Mouse (Mus musculus): ENCODE data around the gene Dbh. TPM values are rescaled to one million over a fixed set of nuclear protein-coding genes. Genes with fewer than 3 reads are reported as not detected.

The Dbh gene
- polyA plus RNA-seq, 1 experiment = not detected

DNA sequence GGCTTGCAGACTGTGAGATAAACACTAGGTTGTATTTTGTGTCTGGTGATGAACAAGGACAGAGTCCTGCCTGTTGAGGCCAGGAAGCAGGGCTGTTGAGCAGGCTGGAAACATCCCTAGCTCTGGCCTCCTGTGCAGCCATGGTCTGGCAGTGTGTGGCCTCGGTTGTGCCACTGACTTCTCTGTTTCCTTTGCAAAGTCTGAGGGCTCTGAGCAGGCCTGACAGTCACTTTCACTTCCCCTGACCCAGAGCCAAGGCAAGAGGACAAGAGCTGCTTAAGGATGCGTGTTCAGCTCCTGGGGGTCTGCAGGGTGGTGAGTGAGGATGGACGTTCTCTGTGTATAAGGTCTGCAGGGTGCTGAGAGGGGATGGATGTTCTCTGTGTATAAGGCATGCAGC lies 36.0 kb upstream of the Dbh start:
- Histone ChIP-seq H3K27ac (ENCODE audit: insufficient read depth, low read depth, low read length) (no peak overlapping the region), H3K4me1 (ENCODE audit: control insufficient read depth, insufficient read depth, low read length) (peaks cover 52% of the 10 kb centered on the region), H3K4me3 (ENCODE audit: insufficient read depth, low read depth, low read length) (no peak overlapping the region)
- no peak for TF ChIP-seq POLR2A (IDR thresholded peaks at IDR 0.05; ENCODE audit: insufficient read depth, low read depth, low read length)
- TF ChIP-seq CTCF (IDR thresholded peaks at IDR 0.05; ENCODE audit: insufficient read depth, low read depth, low read length) = no peak
- 71% methylated on average over 3 of the region's 3 CpGs for WGBS

DNA sequence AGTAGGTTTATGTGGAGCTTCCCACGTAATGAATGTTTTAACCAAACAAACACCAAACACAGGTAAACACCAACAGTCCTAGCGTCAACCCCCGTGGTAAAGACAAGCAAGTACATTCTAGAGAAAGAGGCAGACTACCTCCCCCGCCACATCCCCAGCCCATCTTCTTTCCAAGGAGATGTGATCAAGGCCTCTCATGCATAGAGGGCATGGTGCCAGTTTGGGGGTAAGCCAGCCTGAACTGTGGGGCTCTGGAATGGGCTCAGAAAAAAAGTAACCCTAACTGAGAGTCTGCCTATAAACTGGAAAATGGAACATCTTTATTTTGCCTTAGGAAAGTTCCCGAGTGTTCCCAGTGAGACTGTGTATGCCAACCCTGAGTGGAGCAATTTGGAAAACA lies 29.1 kb upstream of the Dbh start:
- H3K27ac ChIP-seq (ENCODE audit: insufficient read depth, low read depth, low read length) = no peak overlapping the region
- no peak overlapping the region for H3K4me3 ChIP-seq (ENCODE audit: insufficient read depth, low read depth, low read length)
- peaks cover 52% of the 10 kb centered on the region for H3K4me1 ChIP-seq (ENCODE audit: control insufficient read depth, insufficient read depth, low read length)
- WGBS = 37% methylated on average over 5 of the region's 5 CpGs
- TF ChIP-seq CTCF (IDR thresholded peaks at IDR 0.05; ENCODE audit: insufficient read depth, low read depth, low read length) (no peak), POLR2A (IDR thresholded peaks at IDR 0.05; ENCODE audit: insufficient read depth, low read depth, low read length) (no peak)

GRCm38 (mm10) chr2:27136336-27136735 lies 28.7 kb upstream of the Dbh start:
- TF ChIP-seq CTCF (IDR thresholded peaks at IDR 0.05; ENCODE audit: insufficient read depth, low read depth, low read length) (no peak), POLR2A (IDR thresholded peaks at IDR 0.05; ENCODE audit: insufficient read depth, low read depth, low read length) (no peak)
- WGBS = 49% methylated on average over 3 of the region's 3 CpGs

GRCm38 (mm10) chr2:27136789-27137188 lies 28.2 kb upstream of the Dbh start:
- WGBS = 68% methylated on average over 1 of the region's 1 CpGs

More at GRCm38 (mm10) chr2:27136336-27136735, 28.7 kb upstream of the Dbh start:
- H3K4me3 ChIP-seq (ENCODE audit: insufficient read depth, low read depth, low read length) = no peak overlapping the region
- peaks cover 51% of the 10 kb centered on the region for H3K4me1 ChIP-seq (ENCODE audit: control insufficient read depth, insufficient read depth, low read length)
- no peak overlapping the region for H3K27ac ChIP-seq (ENCODE audit: insufficient read depth, low read depth, low read length)

GRCm38 (mm10) chr2:27138356-27138755 lies 26.7 kb upstream of the Dbh start:
- H3K27ac ChIP-seq (ENCODE audit: insufficient read depth, low read depth, low read length) = no peak overlapping the region
- WGBS = 63% methylated on average over 4 of the region's 4 CpGs
- peak overlapping the region; percentile 53; the same call in 1 of the 2 replicates for H3K4me3 ChIP-seq (ENCODE audit: insufficient read depth, low read depth, low read length)
- peaks cover 43% of the 10 kb centered on the region for H3K4me1 ChIP-seq (ENCODE audit: control insufficient read depth, insufficient read depth, low read length)
- no peak for TF ChIP-seq CTCF (IDR thresholded peaks at IDR 0.05; ENCODE audit: insufficient read depth, low read depth, low read length)
- TF ChIP-seq POLR2A (IDR thresholded peaks at IDR 0.05; ENCODE audit: insufficient read depth, low read depth, low read length) = no peak

More at GRCm38 (mm10) chr2:27136789-27137188, 28.2 kb upstream of the Dbh start:
- TF ChIP-seq POLR2A (IDR thresholded peaks at IDR 0.05; ENCODE audit: insufficient read depth, low read depth, low read length) = no peak
- no peak for TF ChIP-seq CTCF (IDR thresholded peaks at IDR 0.05; ENCODE audit: insufficient read depth, low read depth, low read length)
- H3K4me1 ChIP-seq (ENCODE audit: control insufficient read depth, insufficient read depth, low read length) = peaks cover 50% of the 10 kb centered on the region
- H3K4me3 ChIP-seq (ENCODE audit: insufficient read depth, low read depth, low read length) = no peak overlapping the region
- no peak overlapping the region; the same call in 1 of the 2 replicates for H3K27ac ChIP-seq (ENCODE audit: insufficient read depth, low read depth, low read length)

DNA sequence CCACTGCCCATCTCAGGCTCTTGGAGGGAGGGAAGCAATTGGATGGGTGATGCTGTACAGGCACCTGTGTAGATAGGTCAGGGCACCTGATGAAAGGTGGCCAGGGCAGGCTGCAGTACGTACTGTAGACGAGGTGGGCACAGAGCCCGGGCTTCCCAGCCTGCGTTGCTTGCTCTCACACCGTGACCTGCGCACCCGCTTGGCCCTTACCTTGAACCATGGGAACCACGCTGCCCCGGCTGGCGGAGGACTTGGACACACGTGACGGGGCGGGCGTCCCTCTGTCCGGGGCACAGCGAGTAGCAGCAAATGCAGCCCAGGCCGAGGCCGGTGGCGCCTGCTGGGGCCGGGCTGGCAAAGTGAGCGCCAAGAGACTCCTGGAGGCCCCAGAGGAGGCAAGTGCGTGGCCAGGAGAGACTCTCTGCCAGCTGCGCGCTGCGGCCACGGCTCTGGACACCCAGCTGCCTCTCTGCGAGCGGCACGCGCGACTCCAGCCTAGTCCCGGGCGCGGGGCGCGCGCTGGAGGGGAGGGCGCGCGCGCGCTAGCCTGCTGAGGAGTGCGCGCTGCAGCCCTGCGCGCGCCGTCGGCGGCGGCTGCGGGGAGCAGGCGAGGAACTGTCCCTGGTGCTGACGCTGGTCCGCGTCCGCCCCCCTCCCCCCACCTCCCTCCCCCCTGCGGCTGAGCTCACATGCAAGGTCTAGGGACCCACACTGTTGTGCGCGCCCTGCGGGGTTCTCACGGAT lies 22.9 kb upstream of the Dbh start, which contains the start of gene Fam163b:
TSS of gene Fam163b (minus strand) at position 542 of the 744 bp plus-strand sequence.
- TF ChIP-seq POLR2A (IDR thresholded peaks at IDR 0.05; ENCODE audit: insufficient read depth, low read depth, low read length) = peak; percentile 87
- no peak for TF ChIP-seq CTCF (IDR thresholded peaks at IDR 0.05; ENCODE audit: insufficient read depth, low read depth, low read length)
- H3K27ac ChIP-seq (ENCODE audit: insufficient read depth, low read depth, low read length) = peak within 1 kb of the TSS; percentile 91
- peak within 1 kb of the TSS; percentile 53 for H3K4me3 ChIP-seq (ENCODE audit: insufficient read depth, low read depth, low read length)
- H3K4me1 ChIP-seq (ENCODE audit: control insufficient read depth, insufficient read depth, low read length) = peaks cover 30% of the 10 kb centered on the region
- WGBS = under 1% methylated on average over 62 of the region's 62 CpGs

DNA sequence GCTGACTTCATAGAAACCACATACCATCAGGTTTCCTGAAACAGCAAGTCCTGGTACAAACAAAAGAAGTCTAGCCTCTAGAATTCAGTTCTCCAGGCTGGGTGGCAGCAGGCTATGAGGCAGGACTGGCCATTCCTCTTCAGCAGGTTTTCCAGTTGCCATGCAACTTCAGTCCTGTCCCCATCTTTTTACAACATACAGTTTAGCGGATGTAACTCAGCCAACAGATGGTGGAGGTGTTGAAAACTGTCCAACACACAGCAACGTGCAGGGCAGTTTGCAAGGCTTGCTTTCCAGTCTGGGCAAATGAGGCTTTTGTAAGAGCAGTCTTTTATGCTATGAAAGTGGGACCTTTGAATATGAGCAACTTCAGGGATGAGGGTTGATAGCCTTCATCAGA lies 20.1 kb upstream of the Dbh start:
- 63% methylated on average over 2 of the region's 2 CpGs for WGBS
- no peak overlapping the region for H3K4me3 ChIP-seq (ENCODE audit: insufficient read depth, low read depth, low read length)
- TF ChIP-seq POLR2A (IDR thresholded peaks at IDR 0.05; ENCODE audit: insufficient read depth, low read depth, low read length) (no peak), CTCF (IDR thresholded peaks at IDR 0.05; ENCODE audit: insufficient read depth, low read depth, low read length) (no peak)
- no peak overlapping the region for H3K27ac ChIP-seq (ENCODE audit: insufficient read depth, low read depth, low read length)
- peaks cover 39% of the 10 kb centered on the region for H3K4me1 ChIP-seq (ENCODE audit: control insufficient read depth, insufficient read depth, low read length)

- H3K4me3 ChIP-seq (ENCODE audit: insufficient read depth, low read depth, low read length) = no peak overlapping the region
- H3K4me1 ChIP-seq (ENCODE audit: control insufficient read depth, insufficient read depth, low read length) = peaks cover 41% of the 10 kb centered on the region
- WGBS = 64% methylated on average over 6 of the region's 6 CpGs
- H3K27ac ChIP-seq (ENCODE audit: insufficient read depth, low read depth, low read length) = no peak overlapping the region
- no peak for TF ChIP-seq CTCF (IDR thresholded peaks at IDR 0.05; ENCODE audit: insufficient read depth, low read depth, low read length)
- TF ChIP-seq POLR2A (IDR thresholded peaks at IDR 0.05; ENCODE audit: insufficient read depth, low read depth, low read length) = no peak
Measured at GRCm38 (mm10) chr2:27146840-27147239, 18.2 kb upstream of the Dbh start.

DNA sequence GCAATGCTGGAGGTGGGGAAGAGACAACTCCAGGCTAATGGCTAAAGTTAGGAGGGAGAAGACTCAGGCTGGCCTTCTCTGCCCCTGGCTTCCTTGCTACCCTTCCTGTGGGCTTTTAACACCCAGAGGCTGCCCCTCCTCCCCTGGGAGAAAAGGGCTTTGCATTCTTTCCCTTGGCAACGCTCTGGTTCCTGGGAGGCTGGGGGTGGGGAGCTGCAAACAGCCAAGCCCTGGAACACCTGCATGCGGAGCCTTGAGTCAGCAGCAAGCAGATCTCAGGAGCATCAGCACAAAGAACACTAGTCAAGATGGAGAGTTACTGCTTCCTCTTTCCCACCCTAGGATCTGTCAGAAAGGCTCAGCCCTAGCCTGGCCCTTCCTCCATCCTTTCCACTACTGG lies 15.6 kb upstream of the Dbh start:
- TF ChIP-seq CTCF (IDR thresholded peaks at IDR 0.05; ENCODE audit: insufficient read depth, low read depth, low read length) = no peak
- whole genome bisulfite sequencing = 17% methylated on average over 2 of the region's 2 CpGs
- peak overlapping the region; percentile 34; the same call in 1 of the 2 replicates for H3K27ac ChIP-seq (ENCODE audit: insufficient read depth, low read depth, low read length)
- H3K4me3 ChIP-seq (ENCODE audit: insufficient read depth, low read depth, low read length) = no peak overlapping the region
- H3K4me1 ChIP-seq (ENCODE audit: control insufficient read depth, insufficient read depth, low read length) = peaks cover 43% of the 10 kb centered on the region
